ENCODE assay signal across 8 mouse cellular contexts in genomic region chr4:102516982-102517630, GRCm38 (mm10).
DNase-seq lines count a peak whose midpoint lies in the region; ATAC-seq and TF ChIP-seq lines count a peak whose summit lies in the region.

No protein-coding gene starts in this region.

- no peak overlapping the region for H3K4me3 ChIP-seq in hindbrain, postnatal 0 days (ENCODE audit: low read length)
- H3K4me3 ChIP-seq in hindbrain, embryonic 12.5 days: no peak overlapping the region
- no peak overlapping the region for H3K4me3 ChIP-seq in midbrain, embryonic 15.5 days

- no peaks in the 10 kb centered on the region for H3K36me3 ChIP-seq in hindbrain, postnatal 0 days (ENCODE audit: insufficient read depth, low read length)
- H3K36me3 ChIP-seq in hindbrain, embryonic 12.5 days: no peaks in the 10 kb centered on the region
- H3K36me3 ChIP-seq in midbrain, embryonic 15.5 days (replicated peaks): no peaks in the 10 kb centered on the region

- 62% methylated on average over 7 of the region's 7 CpGs for WGBS in hindbrain, postnatal 0 days
- WGBS in hindbrain, embryonic 12.5 days: 77% methylated on average over 7 of the region's 7 CpGs
- 69% methylated on average over 7 of the region's 7 CpGs for WGBS in midbrain, embryonic 15.5 days

- peak overlapping the region; percentile 5; the same call in 1 of the 2 replicates for H3K27ac ChIP-seq in hindbrain, postnatal 0 days
- H3K27ac ChIP-seq in hindbrain, embryonic 12.5 days: no peak overlapping the region
- no peak overlapping the region for H3K27ac ChIP-seq in midbrain, embryonic 15.5 days

- no peak for ATAC-seq in hindbrain, postnatal 0 days
- no peak for ATAC-seq in hindbrain, embryonic 12.5 days (ENCODE audit: low FRiP score)
- peak; percentile 36; the same call in 1 of the 2 replicates for ATAC-seq in megakaryocyte-erythroid progenitor cell, adult 5-6 weeks (replicated peaks; ENCODE audit: low FRiP score, low TSS enrichment, poor library complexity, severe bottlenecking)
- ATAC-seq in midbrain, embryonic 15.5 days (replicated peaks): no peak

- peaks cover 2% of the 10 kb centered on the region; the same call in 1 of the 2 replicates for H3K4me1 ChIP-seq in hindbrain, postnatal 0 days (ENCODE audit: insufficient read depth, low read length)
- no peaks in the 10 kb centered on the region for H3K4me1 ChIP-seq in hindbrain, embryonic 12.5 days
- H3K4me1 ChIP-seq in midbrain, embryonic 15.5 days: no peaks in the 10 kb centered on the region

- H3K4me2 ChIP-seq in hindbrain, postnatal 0 days (ENCODE audit: low read depth, low read length): no peak overlapping the region
- no peak overlapping the region for H3K4me2 ChIP-seq in hindbrain, embryonic 12.5 days (replicated peaks)
- H3K4me2 ChIP-seq in midbrain, embryonic 15.5 days: no peak overlapping the region

- H3K9me3 ChIP-seq in hindbrain, postnatal 0 days (ENCODE audit: low read length): no peaks in the 10 kb centered on the region
- no peaks in the 10 kb centered on the region for H3K9me3 ChIP-seq in hindbrain, embryonic 12.5 days (replicated peaks)
- no peaks in the 10 kb centered on the region for H3K9me3 ChIP-seq in midbrain, embryonic 15.5 days

- H3K27me3 ChIP-seq in hindbrain, postnatal 0 days (ENCODE audit: insufficient read depth, low read length): no peaks in the 10 kb centered on the region
- no peaks in the 10 kb centered on the region for H3K27me3 ChIP-seq in hindbrain, embryonic 12.5 days
- H3K27me3 ChIP-seq in midbrain, embryonic 15.5 days (replicated peaks): no peaks in the 10 kb centered on the region

- peak; percentile 57 for DNase-seq in hindbrain, postnatal 0 days (ENCODE audit: low spot score)
- DNase-seq in T-cell, adult 2 months (ENCODE audit: low spot score): peak; percentile 52
- peak; percentile 16 for DNase-seq in gastrocnemius, postnatal 25 days
- DNase-seq in layer of hippocampus, adult 8-10 months (ENCODE audit: low spot score in 2 of 2): peak; percentile 33 to 39
- no peak for DNase-seq in ovary, adult 18-20 months (ENCODE audit: low spot score)

- no peak overlapping the region for H3K9ac ChIP-seq in hindbrain, postnatal 0 days (replicated peaks; ENCODE audit: low read length)
- no peak overlapping the region for H3K9ac ChIP-seq in hindbrain, embryonic 12.5 days
- H3K9ac ChIP-seq in midbrain, embryonic 15.5 days: no peak overlapping the region

- no peak for TF ChIP-seq CTCF in hindbrain, postnatal 0 days (IDR thresholded peaks at IDR 0.05; ENCODE audit: low read depth)
